Mouse (Mus musculus): Measurements from ENCODE around the gene Rdh5.

The Rdh5 gene

GRCm38 (mm10) chr10:128866518-128866917 lies 56.2 kb downstream of the Rdh5 start:
- intact Hi-C loops (cut with DNase I) = no loop called here

- intact Hi-C loops (cut with DNase I) = no loop called here
Measured at GRCm38 (mm10) chr10:128866042-128866441, 56.6 kb downstream of the Rdh5 start.

Measured in adrenal gland (tissue).